Mouse (Mus musculus): ENCODE results near the gene Hnrnpul2. TPM values are rescaled to one million over a fixed set of nuclear protein-coding genes. Genes with fewer than 3 reads are reported as not detected.
"Not testable (repeated sequence)": the region's sequence is repeated elsewhere in the genome, so short reads cannot be mapped to it uniquely, and the experiment has no call there.

Gene Hnrnpul2
- polyA plus RNA-seq, 1 experiment from 2014 or later = 6.7 TPM

DNA sequence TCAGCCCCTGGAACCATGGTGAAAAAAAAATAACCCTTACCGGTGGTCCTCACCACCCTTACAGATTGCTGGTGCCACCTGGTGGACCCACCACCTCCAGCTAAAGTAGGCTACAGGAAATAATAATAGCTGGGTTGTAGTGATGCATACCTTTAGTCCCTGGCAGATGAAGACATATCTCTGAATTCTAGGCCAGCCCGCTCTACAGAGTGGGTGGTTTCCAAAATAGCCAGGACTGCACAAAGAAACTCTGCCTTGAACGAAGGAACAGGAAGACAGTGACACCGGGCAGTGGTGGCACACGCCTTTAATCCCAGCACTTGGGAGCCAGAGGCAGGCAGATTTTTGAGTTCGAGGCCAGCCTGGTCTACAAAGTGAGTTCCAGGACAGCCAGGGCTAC, 44.5 kb downstream of the Hnrnpul2 start:
- Histone ChIP-seq H3K9ac (replicated peaks; ENCODE audit: low read length) (no peak overlapping the region), H3K9me3 (replicated peaks; ENCODE audit: control insufficient read depth, low read length) (no peaks in the 10 kb centered on the region), H3K27ac (replicated peaks; ENCODE audit: low read depth, low read length) (no peak overlapping the region), H3K4me3 (ENCODE audit: low read depth, low read length) (no peak overlapping the region), H3K27me3 (ENCODE audit: control insufficient read depth, insufficient read depth, low read length) (no peaks in the 10 kb centered on the region), H3K36me3 (replicated peaks; ENCODE audit: control insufficient read depth, insufficient read depth, low read depth, low read length) (no peaks in the 10 kb centered on the region), H3K4me1 (ENCODE audit: control insufficient read depth, insufficient read depth, low read length) (no peaks in the 10 kb centered on the region), H3K4me2 (ENCODE audit: low read depth, low read length) (no peak overlapping the region)
- DNase-seq (ENCODE audit: low spot score) (no peak), ATAC-seq (replicated peaks; ENCODE audit: insufficient number of reproducible peaks, low FRiP score, low TSS enrichment, low read depth) (no peak)
- 84% methylated on average over 6 of the region's 6 CpGs for WGBS

DNA sequence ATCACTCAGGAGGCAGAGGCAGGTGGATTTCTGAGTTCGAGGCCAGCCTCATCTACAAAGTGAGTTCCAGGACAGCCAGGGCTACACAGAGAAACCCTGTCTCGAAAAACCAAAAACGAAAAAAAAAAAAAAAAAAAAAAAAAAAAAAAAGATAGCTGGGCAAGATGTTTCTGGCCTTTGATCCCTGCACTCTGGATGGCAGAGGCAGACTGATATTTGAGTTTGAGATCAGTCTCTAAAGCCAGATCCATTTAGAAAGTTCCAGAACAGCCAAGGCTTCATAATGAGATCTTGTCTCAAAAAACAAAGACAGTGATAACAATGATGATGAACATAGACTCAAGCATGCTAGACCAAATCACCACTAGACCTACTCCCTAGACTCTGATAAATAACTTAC, 50.6 kb downstream of the Hnrnpul2 start:
- not testable (repeated sequence) for H3K4me1 ChIP-seq (ENCODE audit: control insufficient read depth, insufficient read depth, low read length); H3K27me3 ChIP-seq (ENCODE audit: control insufficient read depth, insufficient read depth, low read length); H3K36me3 ChIP-seq (replicated peaks; ENCODE audit: control insufficient read depth, insufficient read depth, low read depth, low read length); ATAC-seq (replicated peaks; ENCODE audit: insufficient number of reproducible peaks, low FRiP score, low TSS enrichment, low read depth); DNase-seq (ENCODE audit: low spot score); H3K4me2 ChIP-seq (ENCODE audit: low read depth, low read length); H3K9me3 ChIP-seq (replicated peaks; ENCODE audit: control insufficient read depth, low read length); H3K9ac ChIP-seq (replicated peaks; ENCODE audit: low read length); H3K4me3 ChIP-seq (ENCODE audit: low read depth, low read length); H3K27ac ChIP-seq (replicated peaks; ENCODE audit: low read depth, low read length)
- 76% methylated on average over 3 of the region's 3 CpGs for WGBS

- no peak; the same call in 1 of the 2 replicates for ATAC-seq (replicated peaks; ENCODE audit: insufficient number of reproducible peaks, low FRiP score, low TSS enrichment, low read depth)
- WGBS = 61% methylated on average over 9 of the region's 9 CpGs
- H3K9ac ChIP-seq (replicated peaks; ENCODE audit: low read length) = peak overlapping the region; percentile 43
- no peaks in the 10 kb centered on the region for H3K9me3 ChIP-seq (replicated peaks; ENCODE audit: control insufficient read depth, low read length)
- peak overlapping the region; percentile 21 for H3K4me2 ChIP-seq (ENCODE audit: low read depth, low read length)
- peaks cover 10% of the 10 kb centered on the region for H3K36me3 ChIP-seq (replicated peaks; ENCODE audit: control insufficient read depth, insufficient read depth, low read depth, low read length)
- H3K4me1 ChIP-seq (ENCODE audit: control insufficient read depth, insufficient read depth, low read length) = no peaks in the 10 kb centered on the region
- peak overlapping the region; percentile 90 for H3K4me3 ChIP-seq (ENCODE audit: low read depth, low read length)
- H3K27me3 ChIP-seq (ENCODE audit: control insufficient read depth, insufficient read depth, low read length) = no peaks in the 10 kb centered on the region
- no peak overlapping the region for H3K27ac ChIP-seq (replicated peaks; ENCODE audit: low read depth, low read length)
- no peak for DNase-seq (ENCODE audit: low spot score)
These were observed 51.0 kb downstream of the Hnrnpul2 start for GRCm38 (mm10) chr19:8870838-8871237.

GRCm38 (mm10) chr19:8871267-8872186, 51.7 kb downstream of the Hnrnpul2 start, which contains the start of gene Ubxn1:
Ubxn1 (plus strand) TSS chr19:8871496.
- H3K27ac ChIP-seq (replicated peaks; ENCODE audit: low read depth, low read length) = peak within 1 kb of the TSS; percentile 23

DNA sequence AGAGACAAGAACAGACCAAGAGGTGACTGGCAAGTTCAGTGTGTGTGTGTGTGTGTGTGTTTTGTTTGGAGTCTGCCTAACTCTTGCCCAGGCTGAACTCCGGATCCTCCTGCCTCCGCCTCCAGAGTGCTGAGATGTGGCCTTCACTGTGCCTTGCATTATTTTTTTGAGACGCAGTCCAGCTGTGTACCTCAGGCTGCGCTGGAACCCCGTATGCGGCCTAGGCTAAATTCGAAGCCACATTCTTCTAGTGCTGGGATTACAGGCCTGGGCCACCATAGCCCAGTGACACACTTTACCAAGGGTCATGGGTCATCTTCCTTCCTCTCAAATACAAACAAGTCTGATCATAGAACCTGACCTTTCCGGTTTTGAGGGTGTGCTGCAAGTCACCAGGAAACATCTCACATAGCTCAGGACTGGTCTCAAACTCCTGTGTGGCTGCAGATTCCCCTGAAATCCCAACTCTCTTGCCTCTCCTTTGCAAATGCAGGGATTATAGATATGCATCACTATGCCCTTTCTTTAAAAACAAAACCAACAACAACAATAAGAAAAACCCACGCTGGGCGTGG, 52.5 kb downstream of the Hnrnpul2 start:
- no peaks in the 10 kb centered on the region for H3K27me3 ChIP-seq (ENCODE audit: control insufficient read depth, insufficient read depth, low read length)
- WGBS = 74% methylated on average over 10 of the region's 10 CpGs
- H3K4me1 ChIP-seq (ENCODE audit: control insufficient read depth, insufficient read depth, low read length) = no peaks in the 10 kb centered on the region
- H3K4me3 ChIP-seq (ENCODE audit: low read depth, low read length) = peak overlapping the region; percentile 90
- peak overlapping the region; percentile 83 for H3K9ac ChIP-seq (replicated peaks; ENCODE audit: low read length)
- peak overlapping the region; percentile 73 for H3K4me2 ChIP-seq (ENCODE audit: low read depth, low read length)
- ATAC-seq (replicated peaks; ENCODE audit: insufficient number of reproducible peaks, low FRiP score, low TSS enrichment, low read depth) (no peak), DNase-seq (ENCODE audit: low spot score) (no peak)
- no peaks in the 10 kb centered on the region for H3K9me3 ChIP-seq (replicated peaks; ENCODE audit: control insufficient read depth, low read length)
- peaks cover 10% of the 10 kb centered on the region for H3K36me3 ChIP-seq (replicated peaks; ENCODE audit: control insufficient read depth, insufficient read depth, low read depth, low read length)
- H3K27ac ChIP-seq (replicated peaks; ENCODE audit: low read depth, low read length) = no peak overlapping the region

More at GRCm38 (mm10) chr19:8871267-8872186, 51.7 kb downstream of the Hnrnpul2 start, which contains the start of gene Ubxn1:
- DNase-seq (ENCODE audit: low spot score) = peak; percentile 97
- Histone ChIP-seq H3K4me1 (ENCODE audit: control insufficient read depth, insufficient read depth, low read length) (no peaks in the 10 kb centered on the region), H3K9ac (replicated peaks; ENCODE audit: low read length) (peak within 1 kb of the TSS; percentile 83), H3K27me3 (ENCODE audit: control insufficient read depth, insufficient read depth, low read length) (no peaks in the 10 kb centered on the region), H3K4me3 (ENCODE audit: low read depth, low read length) (peak within 1 kb of the TSS; percentile 90), H3K4me2 (ENCODE audit: low read depth, low read length) (peak within 1 kb of the TSS; percentile 73), H3K9me3 (replicated peaks; ENCODE audit: control insufficient read depth, low read length) (no peaks in the 10 kb centered on the region), H3K36me3 (replicated peaks; ENCODE audit: control insufficient read depth, insufficient read depth, low read depth, low read length) (peaks cover 10% of the 10 kb centered on the region)
- under 1% methylated on average over 57 of the region's 59 CpGs for WGBS
- peak; percentile 96 for ATAC-seq (replicated peaks; ENCODE audit: insufficient number of reproducible peaks, low FRiP score, low TSS enrichment, low read depth)

GRCm38 (mm10) chr19:8875031-8875430, 55.2 kb downstream of the Hnrnpul2 start:
- no peak overlapping the region for H3K4me3 ChIP-seq (ENCODE audit: low read depth, low read length)
- H3K27me3 ChIP-seq (ENCODE audit: control insufficient read depth, insufficient read depth, low read length) = no peaks in the 10 kb centered on the region
- H3K36me3 ChIP-seq (replicated peaks; ENCODE audit: control insufficient read depth, insufficient read depth, low read depth, low read length) = peaks cover 10% of the 10 kb centered on the region
- DNase-seq (ENCODE audit: low spot score) (no peak), ATAC-seq (replicated peaks; ENCODE audit: insufficient number of reproducible peaks, low FRiP score, low TSS enrichment, low read depth) (no peak)
- 93% methylated on average over 7 of the region's 7 CpGs for WGBS
- no peak overlapping the region for H3K4me2 ChIP-seq (ENCODE audit: low read depth, low read length)
- H3K27ac ChIP-seq (replicated peaks; ENCODE audit: low read depth, low read length) = no peak overlapping the region
- no peak overlapping the region for H3K9ac ChIP-seq (replicated peaks; ENCODE audit: low read length)
- H3K4me1 ChIP-seq (ENCODE audit: control insufficient read depth, insufficient read depth, low read length) = no peaks in the 10 kb centered on the region
- H3K9me3 ChIP-seq (replicated peaks; ENCODE audit: control insufficient read depth, low read length) = no peaks in the 10 kb centered on the region

DNA sequence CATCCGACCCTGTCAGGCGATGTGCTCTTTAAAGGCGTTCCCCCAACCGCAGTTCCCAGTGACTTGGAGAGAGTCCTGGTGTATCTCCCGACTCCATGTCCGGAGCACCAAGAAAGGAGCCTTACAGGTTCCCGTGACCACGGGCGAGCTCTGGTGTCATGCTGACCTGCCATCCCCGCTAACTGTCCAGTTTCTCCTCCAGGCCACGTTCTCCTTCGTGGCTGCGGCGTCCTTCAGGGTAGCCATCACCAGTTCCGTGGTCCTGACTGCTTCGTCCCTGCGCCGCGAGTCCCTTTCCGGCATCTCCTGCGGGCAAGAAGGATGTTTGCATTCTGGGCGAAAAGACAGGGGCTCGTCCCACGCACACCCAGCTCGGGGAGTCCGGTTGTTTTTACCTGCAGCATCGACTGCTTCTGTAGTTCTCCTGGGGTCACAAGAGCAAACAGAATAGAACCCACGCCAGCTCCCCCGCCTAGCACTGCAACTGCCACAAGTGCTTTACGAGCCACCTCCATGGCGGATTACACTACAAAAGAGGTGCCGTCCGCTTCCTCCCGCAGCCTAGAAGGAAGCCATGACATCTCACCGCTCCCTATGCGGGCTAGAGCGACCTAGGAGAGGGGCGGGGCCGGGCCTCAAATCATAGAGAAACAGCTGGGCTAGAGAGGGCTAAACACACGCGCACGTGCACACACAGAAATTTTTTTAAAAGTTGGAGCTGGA, 60.7 kb downstream of the Hnrnpul2 start, which contains the start of gene Uqcc3:
Gene Uqcc3 (minus strand): TSS at position 613 of the 723 bp plus-strand sequence.
- DNase-seq (ENCODE audit: low spot score) (peak; percentile 92), ATAC-seq (replicated peaks; ENCODE audit: insufficient number of reproducible peaks, low FRiP score, low TSS enrichment, low read depth) (peak; percentile 98)
- WGBS = under 1% methylated on average over 42 of the region's 42 CpGs

More for the DNA sequence above, 60.7 kb downstream of the Hnrnpul2 start, which contains the start of gene Uqcc3:
- Histone ChIP-seq H3K9me3 (replicated peaks; ENCODE audit: control insufficient read depth, low read length) (no peaks in the 10 kb centered on the region), H3K4me2 (ENCODE audit: low read depth, low read length) (peak within 1 kb of the TSS; percentile 81), H3K4me3 (ENCODE audit: low read depth, low read length) (peak within 1 kb of the TSS; percentile 82), H3K27ac (replicated peaks; ENCODE audit: low read depth, low read length) (peak within 1 kb of the TSS; percentile 52), H3K4me1 (ENCODE audit: control insufficient read depth, insufficient read depth, low read length) (no peaks in the 10 kb centered on the region), H3K9ac (replicated peaks; ENCODE audit: low read length) (peak within 1 kb of the TSS; percentile 91), H3K36me3 (replicated peaks; ENCODE audit: control insufficient read depth, insufficient read depth, low read depth, low read length) (peaks cover under 1% of the 10 kb centered on the region), H3K27me3 (ENCODE audit: control insufficient read depth, insufficient read depth, low read length) (no peaks in the 10 kb centered on the region)
